Mouse (Mus musculus) heart, postnatal 0 days (tissue): ENCODE results near the gene Slc45a2. TPM values are rescaled to one million over a fixed set of nuclear protein-coding genes. Genes with fewer than 3 reads are reported as not detected.

Source experiments
- ATAC-seq: fragments of 200-750 bp; cut with Nextera tagmentation; 2 replicates; pipeline ENCODE4 v1.8.0; 2017; ENCODE audit warnings: low read depth, moderate number of reproducible peaks, moderate library complexity; ENCODE audit not compliant: insufficient read depth
- DNase-seq: peaks from one replicate; pipeline ENCODE4 v3.0.0-alpha.2; 2016; ENCODE audit warnings: low spot score
- H3K27ac ChIP-seq: fragments of 300-500 bp; sonication (generic); 2 replicates; pipeline ENCODE4 v1.5.1; 2014; ENCODE audit warnings: low read depth, mild to moderate bottlenecking
- H3K27me3 ChIP-seq: fragments of 300-500 bp; sonication (generic); 2 replicates; pipeline ENCODE4 v1.6.1; 2014; ENCODE audit warnings: low read length, mixed read lengths; ENCODE audit not compliant: control insufficient read depth, insufficient read depth
- H3K36me3 ChIP-seq: fragments of 300-500 bp; sonication (generic); replicated peaks from 2 replicates; pipeline ENCODE4 v1.6.1; 2014; ENCODE audit warnings: low read length, mixed read lengths; ENCODE audit not compliant: control insufficient read depth, insufficient read depth
- H3K4me1 ChIP-seq: fragments of 300-500 bp; sonication (generic); 2 replicates; pipeline ENCODE4 v1.6.1; 2014; ENCODE audit warnings: antibody characterized with exemption; ENCODE audit not compliant: control insufficient read depth, insufficient read depth
- H3K4me2 ChIP-seq: fragments of 300-500 bp; sonication (generic); 2 replicates; pipeline ENCODE4 v1.6.1; 2014; ENCODE audit warnings: low read depth, mild to moderate bottlenecking, low read length, moderate library complexity
- H3K4me3 ChIP-seq: fragments of 300-500 bp; sonication (generic); 2 replicates; pipeline ENCODE4 v1.5.1; 2014; ENCODE audit warnings: low read depth, low read length
- H3K9ac ChIP-seq: fragments of 300-500 bp; sonication (generic); replicated peaks from 2 replicates; pipeline ENCODE4 v1.6.1; 2014; ENCODE audit warnings: low read depth, low read length, mixed read lengths
- H3K9me3 ChIP-seq: fragments of 300-500 bp; sonication (generic); replicated peaks from 2 replicates; pipeline ENCODE4 v1.6.1; 2016; ENCODE audit warnings: low read length; ENCODE audit not compliant: control insufficient read depth
- CTCF ChIP-seq: IDR thresholded peaks from 2 replicates; pipeline ENCODE4 v1.5.1; 2016; ENCODE audit warnings: antibody characterized with exemption, control low read depth, low read depth
- EP300 ChIP-seq: IDR thresholded peaks from 2 replicates; pipeline ENCODE4 v1.6.1; 2016; ENCODE audit warnings: antibody characterized with exemption, low read depth
- WGBS: fragments of 180-500 bp; shearing (Covaris S2); extraction: QIAGEN DNeasy Blood & Tissue Kit; methylation state at CpG from one replicate; pipeline ENCODE4 v1.1.7; 2014; 5-methylcytosine and 5-hydroxymethylcytosine counted together
- polyA plus RNA-seq: library from polyadenylated mRNA; unstranded; fragments of >200 nt; fragmentation: Nextera tagmentation; extraction: Ambion mirVana; gene quantifications from 2 replicates; pipeline ENCODE4 v1.2.1, GENCODE M21; 2015
- total RNA-seq: library from RNA; depleted of rRNA; stranded (reverse); fragments of >200 nt; gene quantifications from 2 replicates; pipeline ENCODE4 v1.2.3, GENCODE M21; 2014; ENCODE audit warnings: low replicate concordance

Slc45a2 gene
- total and polyA plus RNA-seq, 2 experiments from 2014 or later: 0.12 TPM; not detected in 1

DNA sequence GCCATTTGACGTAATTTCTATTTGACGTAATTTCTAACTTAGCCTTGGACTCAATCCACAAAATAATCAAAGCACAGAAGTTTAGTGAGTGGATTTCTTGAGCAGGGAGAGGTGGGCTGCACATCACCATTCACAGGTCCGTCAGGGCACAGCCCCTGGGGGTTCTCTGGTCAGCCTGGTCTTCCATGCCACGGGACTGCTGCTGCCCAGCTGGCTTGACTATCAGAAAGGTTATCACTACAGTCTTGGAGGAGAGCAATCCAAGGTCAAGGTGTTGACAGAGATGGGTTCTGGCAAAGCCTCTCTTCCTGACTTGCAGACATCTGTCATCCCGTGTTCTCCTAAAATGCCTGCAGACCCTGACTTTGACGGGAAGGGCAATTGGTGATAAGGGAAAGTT, 4.1 kb downstream of the Slc45a2 start:
- ATAC-seq (no peak), DNase-seq (no peak)
- H3K9ac ChIP-seq: no peak overlapping the region
- H3K27ac ChIP-seq: no peak overlapping the region
- no peaks in the 10 kb centered on the region for H3K4me1 ChIP-seq
- H3K4me2 ChIP-seq: no peak overlapping the region
- WGBS: 33% methylated on average over 6 of the region's 6 CpGs
- H3K27me3 ChIP-seq: 0 out of 2 replicates have a peak, but pooled peaks cover 4% of the 10 kb centered on the region
- no peaks in the 10 kb centered on the region for H3K9me3 ChIP-seq
- H3K4me3 ChIP-seq: no peak overlapping the region
- no peaks in the 10 kb centered on the region for H3K36me3 ChIP-seq
- no peak for TF ChIP-seq EP300
- TF ChIP-seq CTCF: no peak

- Histone ChIP-seq H3K27ac (no peak overlapping the region), H3K4me2 (no peak overlapping the region), H3K4me1 (no peaks in the 10 kb centered on the region), H3K9ac (no peak overlapping the region), H3K4me3 (no peak overlapping the region), H3K36me3 (no peaks in the 10 kb centered on the region), H3K27me3 (0 out of 2 replicates have a peak, but pooled peaks cover 4% of the 10 kb centered on the region), H3K9me3 (no peaks in the 10 kb centered on the region)
- TF ChIP-seq CTCF: peak; percentile 34
- TF ChIP-seq EP300: no peak
- 22% methylated on average over 5 of the region's 5 CpGs for WGBS
- no peak for DNase-seq
- no peak for ATAC-seq
Observed at GRCm38 (mm10) chr15:11008756-11009155, 8.2 kb downstream of the Slc45a2 start.

GRCm38 (mm10) chr15:11010976-11011548, 10.5 kb downstream of the Slc45a2 start:
- no peak for ATAC-seq
- no peak overlapping the region for H3K4me2 ChIP-seq
- 85% methylated on average over 11 of the region's 11 CpGs for WGBS

DNA sequence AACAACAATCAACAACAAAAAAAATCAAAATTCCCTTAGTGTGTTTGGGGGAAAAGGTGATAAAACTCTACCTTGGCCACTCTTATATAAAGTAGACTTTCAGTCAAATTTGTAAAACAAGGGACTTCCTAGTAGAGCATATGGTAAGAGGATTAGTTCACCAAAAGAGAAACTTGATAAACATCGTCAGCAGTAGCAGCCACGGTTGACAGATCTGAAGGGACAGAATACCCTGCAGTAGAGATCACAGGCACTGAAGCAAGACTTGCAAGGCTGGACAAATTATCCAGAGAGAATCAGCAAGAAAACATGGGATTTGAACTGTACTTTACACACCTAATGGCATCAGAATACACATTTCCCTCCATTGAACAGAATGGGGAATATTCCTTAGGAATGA, 14.4 kb downstream of the Slc45a2 start:
- H3K9ac ChIP-seq: no peak overlapping the region

More at GRCm38 (mm10) chr15:11010976-11011548, 10.5 kb downstream of the Slc45a2 start:
- Histone ChIP-seq H3K4me1 (no peaks in the 10 kb centered on the region), H3K36me3 (no peaks in the 10 kb centered on the region), H3K9ac (no peak overlapping the region), H3K27me3 (0 out of 2 replicates have a peak, but pooled peaks cover 4% of the 10 kb centered on the region), H3K4me3 (no peak overlapping the region), H3K9me3 (no peaks in the 10 kb centered on the region), H3K27ac (no peak overlapping the region)
- DNase-seq: no peak
- TF ChIP-seq CTCF (no peak), EP300 (no peak)

DNA sequence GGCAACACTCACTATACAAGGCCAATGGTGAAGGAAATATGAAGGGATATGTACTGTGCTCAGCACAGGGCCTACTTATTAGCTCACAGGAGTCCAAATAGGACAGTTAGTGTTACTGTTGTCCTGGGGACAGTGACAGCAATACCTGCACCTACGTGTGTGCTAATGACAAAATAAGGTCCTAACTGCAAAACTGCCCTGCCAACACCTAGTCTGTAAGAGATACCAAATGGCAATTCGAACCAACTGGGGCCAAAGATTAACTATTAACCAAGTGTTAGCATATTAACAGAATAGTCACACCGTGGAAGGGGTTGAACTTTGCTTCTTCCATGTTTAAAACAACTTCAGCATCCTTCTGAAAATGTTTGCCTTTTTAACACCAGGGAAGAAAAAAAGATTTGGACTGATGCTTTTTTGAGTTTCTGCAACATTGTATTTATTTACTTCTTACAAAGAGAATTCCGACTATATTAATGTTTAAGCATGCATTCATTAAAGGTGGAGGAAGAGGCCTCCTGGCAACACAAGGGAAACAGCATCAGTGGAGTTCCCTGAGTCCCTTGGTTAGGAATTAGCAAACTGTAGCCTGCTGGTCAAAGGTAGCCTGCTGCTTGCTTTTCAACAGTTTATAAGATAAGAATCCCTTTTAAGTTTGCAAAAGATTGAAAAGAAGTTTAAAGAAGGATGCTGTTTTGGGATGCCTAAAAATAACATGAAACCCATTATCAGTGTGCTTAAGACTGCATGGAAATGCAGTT, 26.5 kb downstream of the Slc45a2 start:
- Histone ChIP-seq H3K27ac (no peak overlapping the region), H3K36me3 (no peaks in the 10 kb centered on the region), H3K4me1 (no peaks in the 10 kb centered on the region), H3K4me2 (no peak overlapping the region), H3K9me3 (no peaks in the 10 kb centered on the region), H3K9ac (no peak overlapping the region), H3K4me3 (no peak overlapping the region), H3K27me3 (no peaks in the 10 kb centered on the region)
- WGBS: 56% methylated on average over 4 of the region's 4 CpGs
- DNase-seq: no peak
- TF ChIP-seq EP300 (no peak), CTCF (no peak)
- no peak for ATAC-seq

More for the DNA sequence above, 14.4 kb downstream of the Slc45a2 start:
- Histone ChIP-seq H3K36me3 (no peaks in the 10 kb centered on the region), H3K27ac (no peak overlapping the region), H3K4me2 (no peak overlapping the region), H3K27me3 (no peaks in the 10 kb centered on the region), H3K4me3 (no peak overlapping the region), H3K9me3 (no peaks in the 10 kb centered on the region), H3K4me1 (no peaks in the 10 kb centered on the region)
- WGBS: 30% methylated on average over 2 of the region's 2 CpGs
- ATAC-seq (no peak), DNase-seq (no peak)
- TF ChIP-seq CTCF: no peak
- TF ChIP-seq EP300: no peak
